Mouse (Mus musculus) liver, embryonic 16.5 days (tissue): ENCODE data around the gene Slc25a10. TPM values are rescaled to one million over a fixed set of nuclear protein-coding genes. Genes with fewer than 3 reads are reported as not detected.

Source experiments
- ATAC-seq: fragments of 200-750 bp; cut with Nextera tagmentation; 2 replicates; pipeline ENCODE4 v1.8.0; 2017; ENCODE audit warnings: low read depth, mild to moderate bottlenecking, moderate number of reproducible peaks, moderate library complexity
- H3K27ac ChIP-seq: fragments of 300-500 bp; sonication (generic); 2 replicates; pipeline ENCODE4 v1.5.1; 2014; ENCODE audit warnings: mild to moderate bottlenecking, low read length
- H3K27me3 ChIP-seq: fragments of 300-500 bp; sonication (generic); 2 replicates; pipeline ENCODE4 v1.6.1; 2014; ENCODE audit warnings: low read depth, low read length, mixed read lengths; ENCODE audit not compliant: control insufficient read depth, insufficient read depth
- H3K36me3 ChIP-seq: fragments of 300-500 bp; sonication (generic); 2 replicates; pipeline ENCODE4 v1.6.1; 2014; ENCODE audit warnings: mild to moderate bottlenecking; ENCODE audit not compliant: control insufficient read depth, insufficient read depth
- H3K4me1 ChIP-seq: fragments of 300-500 bp; sonication (generic); 2 replicates; pipeline ENCODE4 v1.6.1; 2014; ENCODE audit warnings: low read depth, low read length, mixed read lengths; ENCODE audit not compliant: control insufficient read depth
- H3K4me2 ChIP-seq: fragments of 300-500 bp; sonication (generic); 2 replicates; pipeline ENCODE4 v1.6.1; 2014; ENCODE audit warnings: low read depth, low read length, mixed read lengths
- H3K4me3 ChIP-seq: fragments of 300-500 bp; sonication (generic); 2 replicates; pipeline ENCODE4 v1.5.1; 2014; ENCODE audit warnings: low read depth, mild to moderate bottlenecking, low read length
- H3K9ac ChIP-seq: fragments of 300-500 bp; sonication (generic); 2 replicates; pipeline ENCODE4 v1.6.1; 2014; ENCODE audit warnings: low read depth, low read length
- H3K9me3 ChIP-seq: fragments of 300-500 bp; sonication (generic); replicated peaks from 2 replicates; pipeline ENCODE4 v1.6.1; 2016; ENCODE audit warnings: low read length; ENCODE audit not compliant: control insufficient read depth
- WGBS: fragments of 180-500 bp; shearing (Covaris S2); extraction: QIAGEN DNeasy Blood & Tissue Kit; methylation state at CpG from one replicate; pipeline ENCODE4 v1.1.7; 2014; ENCODE audit not compliant: insufficient replicate concordance; 5-methylcytosine and 5-hydroxymethylcytosine counted together
- polyA plus RNA-seq: library from polyadenylated mRNA; unstranded; fragments of >200 nt; fragmentation: Nextera tagmentation; extraction: Ambion mirVana; gene quantifications from 2 replicates; pipeline ENCODE4 v1.2.1, GENCODE M21; 2015

The Slc25a10 gene
- polyA plus RNA-seq, 1 experiment from 2014 or later, result 38.9 TPM

- WGBS, result 46% methylated on average over 6 of the region's 6 CpGs
- Histone ChIP-seq H3K4me1 (peaks cover 5% of the 10 kb centered on the region), H3K36me3 (peaks cover 9% of the 10 kb centered on the region), H3K27ac (no peak overlapping the region), H3K4me3 (no peak overlapping the region), H3K9ac (no peak overlapping the region), H3K4me2 (no peak overlapping the region), H3K27me3 (no peaks in the 10 kb centered on the region), H3K9me3 (no peaks in the 10 kb centered on the region)
- no peak for ATAC-seq
These were observed 9.4 kb downstream of the Slc25a10 start for GRCm38 (mm10) chr11:120501018-120501417.

DNA sequence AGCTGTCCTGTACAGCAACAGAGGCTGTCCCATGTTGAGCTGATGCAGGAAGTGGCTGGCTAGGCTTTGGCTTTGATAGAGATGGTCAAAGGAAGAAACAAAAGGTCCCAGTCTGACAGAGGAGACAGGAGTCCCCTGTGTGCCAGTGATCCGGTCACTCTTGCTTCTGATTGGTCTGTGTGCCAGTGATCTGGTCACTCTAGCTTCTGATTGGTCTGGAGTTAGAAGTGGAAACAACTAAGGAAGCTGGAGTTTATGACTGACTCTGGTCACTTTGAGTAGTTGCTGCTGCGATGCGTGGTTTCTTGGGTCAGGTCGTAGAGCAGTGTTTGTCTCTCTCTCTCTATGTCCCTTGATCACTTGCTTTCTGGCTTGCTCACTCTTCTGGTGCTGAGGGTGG is 10.1 kb downstream of the Slc25a10 start:
- Histone ChIP-seq H3K27me3 (no peaks in the 10 kb centered on the region), H3K9me3 (no peaks in the 10 kb centered on the region), H3K4me2 (no peak overlapping the region), H3K36me3 (peaks cover 6% of the 10 kb centered on the region), H3K9ac (no peak overlapping the region), H3K27ac (no peak overlapping the region), H3K4me1 (peaks cover 5% of the 10 kb centered on the region), H3K4me3 (no peak overlapping the region)
- ATAC-seq, result no peak
- 60% methylated on average over 4 of the region's 4 CpGs for WGBS

DNA sequence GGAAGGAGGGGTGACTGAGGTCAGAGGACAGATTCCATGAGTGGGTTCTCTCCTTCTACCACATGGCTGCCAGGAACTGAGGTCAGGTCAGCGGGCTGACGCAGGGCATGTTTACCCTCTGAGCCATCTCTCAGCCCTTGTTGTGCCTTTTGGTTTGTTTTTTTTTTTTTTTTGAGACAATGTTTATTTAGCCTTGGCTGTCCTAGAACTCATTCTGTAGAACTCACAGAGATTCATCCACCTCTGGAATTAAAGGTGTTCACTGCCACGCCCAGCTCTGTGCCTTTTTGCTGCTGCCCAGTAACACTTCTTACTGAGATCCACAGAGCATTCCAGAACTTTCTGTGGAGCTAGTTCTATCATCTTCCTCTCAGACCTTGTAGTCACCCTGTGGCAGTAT is 14.0 kb downstream of the Slc25a10 start:
- WGBS, result 66% methylated on average over 3 of the region's 3 CpGs
- ATAC-seq, result peak; percentile 40; the same call in 1 of the 2 replicates
- Histone ChIP-seq H3K4me3 (no peak overlapping the region), H3K36me3 (no peaks in the 10 kb centered on the region), H3K4me1 (peaks cover 12% of the 10 kb centered on the region), H3K27me3 (no peaks in the 10 kb centered on the region), H3K27ac (no peak overlapping the region), H3K4me2 (no peak overlapping the region), H3K9me3 (no peaks in the 10 kb centered on the region), H3K9ac (no peak overlapping the region)

GRCm38 (mm10) chr11:120506899-120507298 is 15.3 kb downstream of the Slc25a10 start:
- no peak overlapping the region for H3K4me3 ChIP-seq
- 0 out of 2 replicates have a peak, but pooled peaks have one; percentile 22 for ATAC-seq
- H3K9ac ChIP-seq, result no peak overlapping the region
- no peak overlapping the region for H3K4me2 ChIP-seq
- H3K4me1 ChIP-seq, result peaks cover 17% of the 10 kb centered on the region
- H3K36me3 ChIP-seq, result no peaks in the 10 kb centered on the region
- no peaks in the 10 kb centered on the region for H3K9me3 ChIP-seq
- 49% methylated on average over 4 of the region's 4 CpGs for WGBS
- H3K27ac ChIP-seq, result no peak overlapping the region
- H3K27me3 ChIP-seq, result no peaks in the 10 kb centered on the region

DNA sequence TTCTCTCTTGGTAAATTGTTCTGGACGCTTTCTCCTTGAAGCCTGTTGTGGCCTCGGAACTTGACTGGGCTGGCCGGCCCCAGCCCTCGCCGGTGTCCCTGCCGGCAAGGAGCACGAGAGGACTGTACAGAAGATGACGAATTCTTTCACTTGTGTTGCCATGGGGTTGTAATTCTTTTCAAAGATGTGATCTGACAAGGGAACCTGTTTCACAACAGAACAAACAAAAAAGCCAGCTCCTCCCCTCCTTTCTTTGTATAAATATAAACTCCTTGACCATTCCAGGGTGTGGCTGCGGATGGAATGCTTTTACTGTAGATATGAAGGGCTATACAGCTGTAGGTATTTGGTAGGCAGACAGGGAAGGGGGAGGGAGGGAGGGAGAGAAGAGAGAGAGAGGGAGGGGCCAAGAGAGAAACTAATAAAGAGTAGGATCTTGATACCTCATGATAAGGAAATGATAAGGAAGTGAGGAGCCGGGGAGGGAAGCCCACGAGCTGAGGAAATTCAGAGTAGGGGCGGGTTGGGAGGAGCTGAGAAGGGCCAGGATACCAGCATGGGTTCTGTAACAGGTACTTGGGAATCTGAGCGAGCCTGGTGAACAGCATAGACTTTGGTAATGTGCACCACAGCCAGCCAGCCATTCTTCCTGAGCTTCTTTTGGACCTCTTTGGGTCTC is 16.1 kb downstream of the Slc25a10 start:
- Histone ChIP-seq H3K4me1 (peaks cover 17% of the 10 kb centered on the region), H3K27ac (no peak overlapping the region), H3K4me2 (no peak overlapping the region), H3K9me3 (no peaks in the 10 kb centered on the region), H3K36me3 (no peaks in the 10 kb centered on the region), H3K27me3 (no peaks in the 10 kb centered on the region), H3K4me3 (no peak overlapping the region), H3K9ac (no peak overlapping the region)
- no peak for ATAC-seq
- 64% methylated on average over 13 of the region's 13 CpGs for WGBS

GRCm38 (mm10) chr11:120508290-120508870 is 16.7 kb downstream of the Slc25a10 start:
- ATAC-seq, result no peak
- Histone ChIP-seq H3K27me3 (no peaks in the 10 kb centered on the region), H3K4me1 (peaks cover 17% of the 10 kb centered on the region), H3K4me2 (no peak overlapping the region), H3K9me3 (no peaks in the 10 kb centered on the region), H3K36me3 (no peaks in the 10 kb centered on the region), H3K27ac (no peak overlapping the region), H3K4me3 (no peak overlapping the region), H3K9ac (no peak overlapping the region)
- 74% methylated on average over 9 of the region's 9 CpGs for WGBS

DNA sequence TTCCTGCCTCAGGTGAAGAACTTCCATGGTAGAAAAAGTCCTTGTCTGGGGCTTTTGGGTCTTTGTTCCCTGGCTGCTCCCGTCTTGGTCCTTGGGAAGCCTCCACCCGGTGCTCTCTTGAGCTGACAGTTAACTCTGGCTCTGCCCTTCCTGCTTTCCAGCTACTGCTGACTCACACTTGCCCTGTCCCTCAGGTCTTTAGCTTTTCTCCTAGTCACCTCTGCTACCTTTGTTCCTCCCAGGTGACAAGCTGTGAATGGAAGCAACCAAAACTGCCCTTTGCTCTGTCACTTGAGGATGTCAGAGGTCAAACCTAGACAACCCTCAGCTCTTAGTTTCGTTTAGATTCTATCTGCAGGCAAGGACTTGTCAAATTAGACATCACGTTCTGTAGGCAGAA is 18.3 kb downstream of the Slc25a10 start:
- no peak for ATAC-seq
- Histone ChIP-seq H3K9me3 (no peaks in the 10 kb centered on the region), H3K27me3 (no peaks in the 10 kb centered on the region), H3K4me1 (peaks cover 17% of the 10 kb centered on the region), H3K36me3 (no peaks in the 10 kb centered on the region), H3K9ac (peak overlapping the region; percentile 60; the same call in 1 of the 2 replicates), H3K4me2 (peak overlapping the region; percentile 65), H3K4me3 (no peak overlapping the region), H3K27ac (peak overlapping the region; percentile 69)
- WGBS, result 16% methylated on average over 4 of the region's 4 CpGs

DNA sequence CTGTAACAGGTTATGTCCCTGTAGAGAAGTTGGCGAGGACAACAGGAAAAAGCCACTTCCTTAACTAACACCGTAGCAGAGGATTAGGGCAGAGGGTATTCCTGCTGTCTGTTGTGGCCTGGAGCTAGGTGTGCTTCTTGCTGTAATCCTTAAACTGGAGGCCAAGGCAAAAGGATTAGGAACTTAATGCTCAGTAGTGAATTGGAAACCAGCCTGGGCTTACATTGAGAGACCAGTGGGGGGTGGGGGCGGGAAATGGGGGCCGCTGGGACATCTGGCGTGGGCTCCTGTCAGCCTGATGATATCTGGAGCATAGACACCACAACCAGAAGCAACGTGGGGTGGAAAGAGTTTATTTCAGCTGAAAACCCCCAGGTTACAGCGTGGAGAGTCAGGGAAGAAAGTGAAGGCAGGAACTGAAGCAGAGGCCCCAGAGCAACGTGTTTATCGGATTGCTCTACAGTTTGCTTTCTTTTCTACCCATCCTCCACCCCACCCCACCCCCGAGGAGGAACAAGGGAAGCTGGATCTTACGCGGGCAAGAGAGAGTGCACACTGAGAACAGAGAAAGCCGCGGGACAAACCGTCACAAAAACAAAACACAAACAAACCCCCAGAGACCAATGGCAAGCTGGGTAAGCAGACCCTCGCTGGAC is 18.9 kb downstream of the Slc25a10 start:
- 2% methylated on average over 16 of the region's 16 CpGs for WGBS
- Histone ChIP-seq H3K27ac (peak overlapping the region; percentile 69), H3K4me1 (peaks cover 19% of the 10 kb centered on the region), H3K9me3 (no peaks in the 10 kb centered on the region), H3K4me3 (peak overlapping the region; percentile 50), H3K36me3 (no peaks in the 10 kb centered on the region), H3K4me2 (peak overlapping the region; percentile 65), H3K9ac (peak overlapping the region; percentile 60), H3K27me3 (no peaks in the 10 kb centered on the region)
- ATAC-seq, result peak; percentile 71
